Mouse (Mus musculus): Measurements from ENCODE around the gene Dnaaf1. TPM values are rescaled to one million over a fixed set of nuclear protein-coding genes. Genes with fewer than 3 reads are reported as not detected.

The Dnaaf1 gene
- polyA plus RNA-seq, 1 experiment from 2014 or later = 0.26 TPM

GRCm38 (mm10) chr8:119616358-119616757, 41.3 kb downstream of the Dnaaf1 start:
- Histone ChIP-seq H3K36me3 (replicated peaks) (no peaks in the 10 kb centered on the region), H3K9ac (no peak overlapping the region), H3K9me3 (no peaks in the 10 kb centered on the region), H3K4me2 (no peak overlapping the region), H3K4me3 (replicated peaks) (no peak overlapping the region), H3K4me1 (no peaks in the 10 kb centered on the region), H3K27me3 (peaks cover 4% of the 10 kb centered on the region; the same call in 1 of the 2 replicates), H3K27ac (no peak overlapping the region)
- 68% methylated on average over 7 of the region's 7 CpGs for WGBS
- ATAC-seq (ENCODE audit: low FRiP score) = no peak

GRCm38 (mm10) chr8:119616811-119617210, 41.8 kb downstream of the Dnaaf1 start:
- WGBS = 88% methylated on average over 4 of the region's 4 CpGs
- H3K27me3 ChIP-seq = peaks cover 4% of the 10 kb centered on the region; the same call in 1 of the 2 replicates
- no peak overlapping the region for H3K9ac ChIP-seq
- no peak overlapping the region for H3K27ac ChIP-seq
- no peaks in the 10 kb centered on the region for H3K9me3 ChIP-seq
- H3K4me3 ChIP-seq (replicated peaks) = no peak overlapping the region
- ATAC-seq (ENCODE audit: low FRiP score) = no peak
- H3K4me2 ChIP-seq = no peak overlapping the region
- no peaks in the 10 kb centered on the region for H3K4me1 ChIP-seq
- H3K36me3 ChIP-seq (replicated peaks) = no peaks in the 10 kb centered on the region

- peaks cover 4% of the 10 kb centered on the region; the same call in 1 of the 2 replicates for H3K27me3 ChIP-seq
- no peak overlapping the region for H3K27ac ChIP-seq
- H3K4me1 ChIP-seq = no peaks in the 10 kb centered on the region
- no peak overlapping the region for H3K4me2 ChIP-seq
- WGBS = 91% methylated on average over 5 of the region's 5 CpGs
- no peaks in the 10 kb centered on the region for H3K9me3 ChIP-seq
- H3K4me3 ChIP-seq (replicated peaks) = no peak overlapping the region
- no peak overlapping the region for H3K9ac ChIP-seq
- no peak for ATAC-seq (ENCODE audit: low FRiP score)
- H3K36me3 ChIP-seq (replicated peaks) = no peaks in the 10 kb centered on the region
Observed at GRCm38 (mm10) chr8:119617586-119617985, 42.6 kb downstream of the Dnaaf1 start.

- Histone ChIP-seq H3K4me3 (replicated peaks) (no peak overlapping the region), H3K4me1 (no peaks in the 10 kb centered on the region), H3K27me3 (peaks cover 3% of the 10 kb centered on the region; the same call in 1 of the 2 replicates), H3K9ac (no peak overlapping the region), H3K36me3 (replicated peaks) (no peaks in the 10 kb centered on the region), H3K4me2 (no peak overlapping the region), H3K27ac (no peak overlapping the region), H3K9me3 (no peaks in the 10 kb centered on the region)
- 77% methylated on average over 5 of the region's 5 CpGs for WGBS
- no peak for ATAC-seq (ENCODE audit: low FRiP score)
Observed at GRCm38 (mm10) chr8:119618887-119619286, 43.9 kb downstream of the Dnaaf1 start.

GRCm38 (mm10) chr8:119620116-119620840, 45.2 kb downstream of the Dnaaf1 start:
- Histone ChIP-seq H3K4me2 (no peak overlapping the region), H3K4me3 (replicated peaks) (no peak overlapping the region), H3K27ac (no peak overlapping the region), H3K9ac (no peak overlapping the region), H3K4me1 (no peaks in the 10 kb centered on the region), H3K27me3 (no peaks in the 10 kb centered on the region; the same call in 1 of the 2 replicates), H3K36me3 (replicated peaks) (no peaks in the 10 kb centered on the region), H3K9me3 (no peaks in the 10 kb centered on the region)
- no peak for ATAC-seq (ENCODE audit: low FRiP score)
- whole genome bisulfite sequencing = 76% methylated on average over 6 of the region's 6 CpGs

GRCm38 (mm10) chr8:119620848-119621465, 45.9 kb downstream of the Dnaaf1 start:
- no peak overlapping the region for H3K27ac ChIP-seq
- no peak overlapping the region for H3K4me2 ChIP-seq
- H3K36me3 ChIP-seq (replicated peaks) = no peaks in the 10 kb centered on the region
- H3K9me3 ChIP-seq = no peaks in the 10 kb centered on the region
- ATAC-seq (ENCODE audit: low FRiP score) = no peak
- H3K4me1 ChIP-seq = no peaks in the 10 kb centered on the region
- WGBS = 88% methylated on average over 14 of the region's 14 CpGs
- H3K9ac ChIP-seq = no peak overlapping the region
- H3K4me3 ChIP-seq (replicated peaks) = no peak overlapping the region
- no peaks in the 10 kb centered on the region; the same call in 1 of the 2 replicates for H3K27me3 ChIP-seq

- Histone ChIP-seq H3K27me3 (no peaks in the 10 kb centered on the region), H3K36me3 (replicated peaks) (no peaks in the 10 kb centered on the region), H3K4me1 (0 out of 2 replicates have a peak, but pooled peaks cover under 1% of the 10 kb centered on the region), H3K27ac (no peak overlapping the region), H3K9ac (no peak overlapping the region), H3K4me3 (replicated peaks) (no peak overlapping the region), H3K9me3 (no peaks in the 10 kb centered on the region), H3K4me2 (no peak overlapping the region)
- no peak for ATAC-seq (ENCODE audit: low FRiP score)
- 59% methylated on average over 4 of the region's 4 CpGs for WGBS
Observed at GRCm38 (mm10) chr8:119622555-119622954, 47.5 kb downstream of the Dnaaf1 start.

GRCm38 (mm10) chr8:119623061-119623460, 48.0 kb downstream of the Dnaaf1 start:
- Histone ChIP-seq H3K4me1 (peaks cover 5% of the 10 kb centered on the region; the same call in 1 of the 2 replicates), H3K4me2 (no peak overlapping the region), H3K27me3 (no peaks in the 10 kb centered on the region), H3K4me3 (replicated peaks) (no peak overlapping the region), H3K27ac (no peak overlapping the region), H3K9ac (no peak overlapping the region), H3K36me3 (replicated peaks) (no peaks in the 10 kb centered on the region), H3K9me3 (no peaks in the 10 kb centered on the region)
- WGBS = 91% methylated on average over 8 of the region's 8 CpGs
- ATAC-seq (ENCODE audit: low FRiP score) = no peak

GRCm38 (mm10) chr8:119623744-119624143, 48.7 kb downstream of the Dnaaf1 start:
- H3K36me3 ChIP-seq (replicated peaks) = no peaks in the 10 kb centered on the region
- ATAC-seq (ENCODE audit: low FRiP score) = no peak
- no peak overlapping the region for H3K9ac ChIP-seq
- 87% methylated on average over 1 of the region's 1 CpGs for WGBS
- no peaks in the 10 kb centered on the region for H3K9me3 ChIP-seq
- H3K4me2 ChIP-seq = no peak overlapping the region
- no peaks in the 10 kb centered on the region for H3K27me3 ChIP-seq
- H3K27ac ChIP-seq = no peak overlapping the region
- H3K4me1 ChIP-seq = peaks cover 6% of the 10 kb centered on the region; the same call in 1 of the 2 replicates
- H3K4me3 ChIP-seq (replicated peaks) = no peak overlapping the region

GRCm38 (mm10) chr8:119624916-119625315, 49.9 kb downstream of the Dnaaf1 start:
- Histone ChIP-seq H3K9ac (no peak overlapping the region), H3K4me1 (peaks cover 6% of the 10 kb centered on the region; the same call in 1 of the 2 replicates), H3K27me3 (no peaks in the 10 kb centered on the region), H3K27ac (no peak overlapping the region), H3K4me2 (no peak overlapping the region), H3K4me3 (replicated peaks) (no peak overlapping the region), H3K36me3 (replicated peaks) (no peaks in the 10 kb centered on the region), H3K9me3 (no peaks in the 10 kb centered on the region)
- 88% methylated on average over 7 of the region's 7 CpGs for WGBS
- ATAC-seq (ENCODE audit: low FRiP score) = no peak

- H3K4me3 ChIP-seq (replicated peaks) = no peak overlapping the region
- no peak overlapping the region for H3K9ac ChIP-seq
- H3K9me3 ChIP-seq = no peaks in the 10 kb centered on the region
- H3K36me3 ChIP-seq (replicated peaks) = no peaks in the 10 kb centered on the region
- no peak overlapping the region for H3K27ac ChIP-seq
- no peak for ATAC-seq (ENCODE audit: low FRiP score)
- no peaks in the 10 kb centered on the region for H3K27me3 ChIP-seq
- peaks cover 9% of the 10 kb centered on the region; the same call in 1 of the 2 replicates for H3K4me1 ChIP-seq
- 84% methylated on average over 22 of the region's 22 CpGs for WGBS
- H3K4me2 ChIP-seq = no peak overlapping the region
Observed at GRCm38 (mm10) chr8:119625788-119626187, 50.8 kb downstream of the Dnaaf1 start.

- Histone ChIP-seq H3K9me3 (no peaks in the 10 kb centered on the region), H3K4me2 (no peak overlapping the region), H3K36me3 (replicated peaks) (no peaks in the 10 kb centered on the region), H3K4me3 (replicated peaks) (no peak overlapping the region), H3K27me3 (no peaks in the 10 kb centered on the region), H3K4me1 (peaks cover 13% of the 10 kb centered on the region; the same call in 1 of the 2 replicates), H3K27ac (no peak overlapping the region), H3K9ac (no peak overlapping the region)
- no peak for ATAC-seq (ENCODE audit: low FRiP score)
- 83% methylated on average over 7 of the region's 7 CpGs for WGBS
Observed at GRCm38 (mm10) chr8:119627199-119627598, 52.2 kb downstream of the Dnaaf1 start.
